Mouse (Mus musculus) heart, embryonic 10.5 days (tissue): ENCODE results near the gene Chst11. TPM values are rescaled to one million over a fixed set of nuclear protein-coding genes. Genes with fewer than 3 reads are reported as not detected.

Source experiments
- DNase-seq: peaks from one replicate; pipeline ENCODE4 v3.0.0-alpha.2; 2017; ENCODE audit warnings: low spot score
- H3K27ac ChIP-seq: fragments of 300-500 bp; sonication (generic); 2 replicates; pipeline ENCODE4 v1.5.1; 2016; ENCODE audit warnings: mild to moderate bottlenecking
- H3K27me3 ChIP-seq: fragments of 300-500 bp; sonication (generic); 2 replicates; pipeline ENCODE4 v1.6.1; 2016; ENCODE audit warnings: mild to moderate bottlenecking; ENCODE audit not compliant: poor library complexity, insufficient read depth, severe bottlenecking
- H3K36me3 ChIP-seq: fragments of 300-500 bp; sonication (generic); 2 replicates; pipeline ENCODE4 v1.6.1; 2016; ENCODE audit warnings: mild to moderate bottlenecking, moderate library complexity
- H3K4me1 ChIP-seq: fragments of 300-500 bp; sonication (generic); 2 replicates; pipeline ENCODE4 v1.6.1; 2016; ENCODE audit warnings: mild to moderate bottlenecking
- H3K4me3 ChIP-seq: fragments of 300-500 bp; sonication (generic); 2 replicates; pipeline ENCODE4 v1.5.1; 2016; ENCODE audit warnings: mild to moderate bottlenecking, moderate library complexity
- H3K9me3 ChIP-seq: fragments of 300-500 bp; sonication (generic); 2 replicates; pipeline ENCODE4 v1.6.1; 2016; ENCODE audit warnings: mild to moderate bottlenecking, moderate library complexity
- WGBS: fragments of 180-500 bp; shearing (Covaris S2); methylation state at CpG from one replicate; pipeline ENCODE4 v1.1.7; 2016; 5-methylcytosine and 5-hydroxymethylcytosine counted together
- polyA plus RNA-seq: library from polyadenylated mRNA; unstranded; fragments of >200 nt; fragmentation: Nextera tagmentation; extraction: Ambion mirVana; gene quantifications from 2 replicates; pipeline ENCODE4 v1.2.1, GENCODE M21; 2016

Gene Chst11
- polyA plus RNA-seq, 1 experiment from 2014 or later, result 1.2 TPM

DNA sequence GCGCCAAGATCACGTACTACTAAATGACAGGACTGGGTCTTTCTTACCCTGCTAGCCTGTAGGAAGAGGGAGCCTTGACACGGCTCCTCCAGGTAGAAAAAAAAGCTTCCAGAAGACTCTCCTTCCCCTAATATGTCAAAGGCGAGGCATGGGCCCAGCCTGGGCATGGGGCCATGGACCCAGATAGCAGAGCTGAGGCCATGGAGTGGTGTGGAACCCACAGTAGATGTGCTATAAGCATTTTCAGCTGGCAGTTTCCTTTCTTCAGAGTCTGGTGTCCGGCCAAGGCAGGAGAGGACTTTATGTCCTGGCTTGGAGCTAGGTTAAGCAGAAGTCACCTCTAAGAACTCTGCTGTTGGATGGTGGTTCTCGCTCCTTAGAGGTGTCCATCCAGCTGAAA is 111.0 kb downstream of the Chst11 start:
- Histone ChIP-seq H3K4me1 (peaks cover 34% of the 10 kb centered on the region), H3K9me3 (no peaks in the 10 kb centered on the region), H3K4me3 (no peak overlapping the region), H3K27ac (no peak overlapping the region), H3K36me3 (no peaks in the 10 kb centered on the region), H3K27me3 (peaks cover 35% of the 10 kb centered on the region)
- 87% methylated on average over 6 of the region's 6 CpGs for WGBS
- DNase-seq, result no peak

DNA sequence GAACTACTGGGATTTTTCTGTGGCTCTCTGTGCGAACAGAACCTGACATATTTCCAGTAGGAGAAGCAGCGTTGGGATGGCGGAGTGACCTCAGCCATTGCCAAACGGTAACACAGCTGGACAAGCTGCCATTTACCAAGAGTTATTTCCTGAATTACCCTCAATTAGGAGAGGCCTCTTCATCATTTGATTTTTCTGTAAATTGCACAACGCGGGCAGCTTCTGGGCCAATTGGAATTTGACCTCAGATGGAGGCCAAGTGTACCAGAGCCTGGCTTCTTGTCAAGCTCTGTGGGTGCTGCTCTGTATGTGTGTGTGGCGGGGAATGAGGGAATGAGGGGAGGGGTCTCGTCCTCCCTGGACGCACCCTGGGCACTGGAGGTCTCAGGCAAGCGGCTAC is 113.6 kb downstream of the Chst11 start:
- H3K36me3 ChIP-seq, result no peaks in the 10 kb centered on the region
- H3K27ac ChIP-seq, result no peak overlapping the region
- peaks cover 38% of the 10 kb centered on the region for H3K4me1 ChIP-seq
- H3K4me3 ChIP-seq, result no peak overlapping the region
- 87% methylated on average over 10 of the region's 10 CpGs for WGBS
- H3K27me3 ChIP-seq, result peaks cover 24% of the 10 kb centered on the region
- no peak for DNase-seq
- no peaks in the 10 kb centered on the region for H3K9me3 ChIP-seq

DNA sequence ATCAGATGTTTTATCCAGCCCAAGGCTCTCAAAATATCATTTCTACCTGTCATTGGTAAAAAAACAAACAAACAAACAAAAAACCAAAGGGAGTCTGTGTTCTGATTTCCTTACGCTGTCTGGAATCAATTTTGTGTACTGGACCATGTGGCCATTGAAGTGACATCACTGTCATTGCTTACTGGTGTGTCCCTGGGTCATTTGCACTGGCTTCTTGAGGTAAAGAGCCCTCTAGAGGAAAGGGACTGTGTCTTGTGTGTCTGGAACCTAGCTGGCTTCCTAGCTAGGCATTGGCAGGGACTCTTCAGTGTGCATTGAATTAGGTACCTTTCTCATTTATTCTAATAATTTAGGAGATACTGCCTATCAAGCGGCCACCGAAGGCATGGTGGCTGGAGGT is 114.4 kb downstream of the Chst11 start:
- DNase-seq, result no peak
- Histone ChIP-seq H3K36me3 (no peaks in the 10 kb centered on the region), H3K4me3 (no peak overlapping the region), H3K27me3 (peaks cover 24% of the 10 kb centered on the region), H3K9me3 (no peaks in the 10 kb centered on the region), H3K4me1 (peaks cover 38% of the 10 kb centered on the region), H3K27ac (no peak overlapping the region)
- 88% methylated on average over 3 of the region's 3 CpGs for WGBS

DNA sequence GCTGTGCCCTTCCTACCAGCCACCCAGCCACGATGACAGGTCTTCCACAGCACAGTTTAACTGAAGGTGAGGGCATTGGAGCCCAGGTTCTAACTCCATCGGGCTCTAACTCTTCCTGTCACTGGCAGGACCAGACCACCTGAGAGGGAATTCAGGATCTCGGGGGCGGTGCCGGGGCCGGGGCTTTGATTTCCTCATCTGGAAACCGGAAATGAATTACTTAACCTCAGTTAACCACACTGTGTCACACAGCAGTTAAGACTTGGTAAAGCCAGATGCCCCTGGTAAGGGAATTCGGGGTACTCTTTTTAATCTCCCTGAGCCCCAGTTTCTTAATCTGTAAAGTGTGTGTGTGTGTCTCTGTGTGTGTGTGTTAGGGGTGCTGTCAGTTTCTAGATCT is 115.6 kb downstream of the Chst11 start:
- WGBS, result 63% methylated on average over 8 of the region's 8 CpGs
- peaks cover 38% of the 10 kb centered on the region for H3K4me1 ChIP-seq
- H3K27ac ChIP-seq, result no peak overlapping the region
- H3K9me3 ChIP-seq, result no peaks in the 10 kb centered on the region
- H3K36me3 ChIP-seq, result no peaks in the 10 kb centered on the region
- no peak overlapping the region for H3K4me3 ChIP-seq
- no peak for DNase-seq
- peaks cover 32% of the 10 kb centered on the region for H3K27me3 ChIP-seq

DNA sequence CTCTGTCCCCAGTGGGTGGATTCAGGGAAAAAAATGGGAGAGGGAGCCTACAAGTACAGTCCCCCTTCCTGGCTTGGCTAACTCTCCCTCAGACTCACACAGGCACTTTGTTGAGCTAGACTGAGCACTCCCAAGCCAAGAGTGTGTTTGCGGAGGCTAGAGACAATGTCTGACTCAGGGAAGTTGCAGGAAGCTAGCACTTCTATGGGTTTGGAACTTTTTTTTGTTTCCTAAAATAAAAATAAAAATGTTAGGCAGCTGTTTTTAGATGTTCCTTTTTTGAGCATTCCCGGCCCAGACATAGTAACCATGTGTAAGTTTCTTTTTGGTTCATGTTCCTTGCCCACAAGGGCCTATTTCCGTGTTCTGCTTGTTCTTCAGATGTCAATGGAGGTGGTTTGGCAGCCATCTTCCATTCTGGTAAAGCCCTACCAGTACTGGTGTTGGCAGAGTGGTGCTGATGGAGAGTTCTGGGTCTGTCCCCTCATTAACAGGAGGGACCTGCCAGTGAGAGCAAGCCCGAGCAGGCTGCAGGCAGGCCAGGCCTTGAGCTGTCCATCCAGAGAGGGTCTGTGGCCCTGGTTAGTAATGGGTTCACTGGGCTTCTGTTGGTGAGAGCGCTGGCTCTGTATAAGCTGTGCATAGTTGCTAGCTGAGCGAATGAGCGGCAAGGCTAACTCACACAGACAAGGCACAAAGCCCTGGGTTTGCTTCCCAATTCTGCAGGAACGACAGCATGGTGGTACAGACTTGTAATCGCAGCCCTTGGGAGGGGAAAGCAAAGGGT is 116.3 kb downstream of the Chst11 start:
- WGBS, result 81% methylated on average over 9 of the region's 9 CpGs
- peaks cover 42% of the 10 kb centered on the region for H3K4me1 ChIP-seq

DNA sequence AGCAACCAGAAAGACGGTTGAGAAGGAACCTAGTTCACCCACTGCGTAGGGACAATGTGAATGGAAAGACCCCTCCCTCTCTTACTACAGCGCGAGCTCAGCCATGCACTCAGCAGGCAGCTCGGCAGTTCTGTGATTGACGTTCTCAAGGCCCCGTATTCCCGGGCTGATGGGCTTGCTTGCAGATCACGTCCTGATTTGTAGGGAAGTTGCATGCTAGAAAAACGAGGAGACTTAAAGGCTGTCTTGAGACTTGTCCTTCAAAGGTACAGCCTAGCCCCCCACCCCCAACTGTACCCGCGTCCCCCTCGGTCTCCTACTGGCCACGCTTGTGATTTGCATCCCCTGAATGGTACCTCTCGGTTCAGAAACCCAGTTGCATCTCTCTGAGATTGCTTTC is 117.4 kb downstream of the Chst11 start:
- WGBS, result 33% methylated on average over 15 of the region's 15 CpGs

More for the DNA sequence above, 116.3 kb downstream of the Chst11 start:
- no peak overlapping the region for H3K27ac ChIP-seq
- H3K4me3 ChIP-seq, result no peak overlapping the region
- H3K27me3 ChIP-seq, result peaks cover 25% of the 10 kb centered on the region
- no peaks in the 10 kb centered on the region for H3K36me3 ChIP-seq
- no peak for DNase-seq
- no peaks in the 10 kb centered on the region for H3K9me3 ChIP-seq

DNA sequence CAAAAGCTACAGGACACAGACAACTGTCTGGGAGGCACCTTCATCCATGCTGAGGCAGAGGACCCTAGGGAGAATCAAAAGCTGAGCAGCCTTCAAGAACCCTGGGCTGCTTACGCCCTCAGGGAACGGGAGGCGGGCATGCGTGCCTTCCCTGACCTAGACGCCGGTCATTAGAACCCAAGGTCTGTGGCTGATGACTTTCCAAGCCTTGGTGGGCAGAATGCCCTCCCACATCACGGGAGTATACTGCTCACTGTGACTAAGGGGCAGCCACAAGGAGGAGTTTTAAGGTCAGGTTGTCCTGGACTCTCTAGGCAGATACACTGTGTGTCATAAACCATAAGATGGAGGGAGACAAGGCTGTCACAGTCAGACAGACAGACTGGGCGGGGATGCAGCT is 118.9 kb downstream of the Chst11 start:
- H3K27ac ChIP-seq, result no peak overlapping the region
- no peak for DNase-seq
- no peaks in the 10 kb centered on the region for H3K9me3 ChIP-seq
- 83% methylated on average over 8 of the region's 8 CpGs for WGBS
- H3K4me3 ChIP-seq, result no peak overlapping the region
- peaks cover 20% of the 10 kb centered on the region for H3K27me3 ChIP-seq
- H3K36me3 ChIP-seq, result no peaks in the 10 kb centered on the region
- H3K4me1 ChIP-seq, result peaks cover 57% of the 10 kb centered on the region

More for the DNA sequence above, 117.4 kb downstream of the Chst11 start:
- H3K27ac ChIP-seq, result 0 out of 2 replicates have a peak overlapping the region, but pooled peaks have one; percentile 7
- H3K4me1 ChIP-seq, result peaks cover 45% of the 10 kb centered on the region
- no peak overlapping the region for H3K4me3 ChIP-seq
- DNase-seq, result no peak
- no peaks in the 10 kb centered on the region for H3K36me3 ChIP-seq
- H3K27me3 ChIP-seq, result peaks cover 25% of the 10 kb centered on the region
- H3K9me3 ChIP-seq, result no peaks in the 10 kb centered on the region

DNA sequence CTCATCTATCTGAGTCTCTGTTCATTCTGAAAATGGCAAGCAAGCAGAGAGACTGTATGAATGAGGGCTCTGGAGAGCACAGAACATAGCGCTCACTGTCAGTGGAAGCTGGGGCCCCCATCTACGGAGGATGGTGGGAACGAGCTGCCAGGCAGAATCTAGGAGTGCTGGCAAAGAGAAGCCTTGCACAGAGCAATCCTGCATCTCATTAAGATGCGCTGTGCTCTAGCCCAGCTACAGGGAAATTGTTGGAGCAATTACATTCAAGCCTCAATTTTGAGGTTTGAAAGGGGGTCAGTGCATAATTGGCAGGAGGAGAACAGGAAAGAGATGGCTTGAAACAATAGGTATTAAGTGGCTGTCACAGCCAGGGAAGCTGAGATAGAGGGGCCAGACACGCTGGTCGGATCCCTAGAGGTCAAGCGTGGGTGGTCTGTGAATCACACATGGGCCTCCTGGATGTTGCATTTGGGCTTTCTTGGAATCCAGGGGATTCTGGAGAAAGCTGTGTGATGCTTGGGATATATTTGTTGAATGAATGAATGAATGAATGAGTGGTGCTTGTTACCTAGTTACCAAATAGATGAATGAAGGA is 121.0 kb downstream of the Chst11 start:
- Histone ChIP-seq H3K36me3 (no peaks in the 10 kb centered on the region), H3K4me1 (peaks cover 51% of the 10 kb centered on the region), H3K4me3 (no peak overlapping the region), H3K9me3 (no peaks in the 10 kb centered on the region), H3K27me3 (peaks cover 8% of the 10 kb centered on the region; the same call in 1 of the 2 replicates), H3K27ac (no peak overlapping the region)
- WGBS, result 60% methylated on average over 7 of the region's 7 CpGs
- DNase-seq, result no peak

DNA sequence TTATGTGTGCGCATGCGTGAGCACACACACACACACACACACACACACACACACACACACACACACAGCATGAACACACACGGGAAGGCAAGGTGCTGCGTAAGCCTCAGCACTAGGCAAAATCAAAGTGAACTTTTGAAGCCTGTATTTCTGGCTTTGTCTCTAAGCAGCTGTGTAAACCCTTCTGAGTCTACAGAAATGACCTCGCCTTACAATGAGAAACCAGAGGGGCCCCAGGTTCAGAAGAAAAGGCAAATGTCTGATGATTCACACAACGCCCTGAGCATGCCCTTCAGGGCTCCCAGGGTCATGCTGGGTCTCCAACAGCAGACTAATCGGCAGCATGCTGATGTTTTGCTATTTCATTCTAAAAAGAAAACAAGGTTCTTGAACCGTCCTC is 122.1 kb downstream of the Chst11 start:
- H3K27ac ChIP-seq, result peak overlapping the region; percentile 42; the same call in 1 of the 2 replicates
- WGBS, result 59% methylated on average over 8 of the region's 8 CpGs

DNA sequence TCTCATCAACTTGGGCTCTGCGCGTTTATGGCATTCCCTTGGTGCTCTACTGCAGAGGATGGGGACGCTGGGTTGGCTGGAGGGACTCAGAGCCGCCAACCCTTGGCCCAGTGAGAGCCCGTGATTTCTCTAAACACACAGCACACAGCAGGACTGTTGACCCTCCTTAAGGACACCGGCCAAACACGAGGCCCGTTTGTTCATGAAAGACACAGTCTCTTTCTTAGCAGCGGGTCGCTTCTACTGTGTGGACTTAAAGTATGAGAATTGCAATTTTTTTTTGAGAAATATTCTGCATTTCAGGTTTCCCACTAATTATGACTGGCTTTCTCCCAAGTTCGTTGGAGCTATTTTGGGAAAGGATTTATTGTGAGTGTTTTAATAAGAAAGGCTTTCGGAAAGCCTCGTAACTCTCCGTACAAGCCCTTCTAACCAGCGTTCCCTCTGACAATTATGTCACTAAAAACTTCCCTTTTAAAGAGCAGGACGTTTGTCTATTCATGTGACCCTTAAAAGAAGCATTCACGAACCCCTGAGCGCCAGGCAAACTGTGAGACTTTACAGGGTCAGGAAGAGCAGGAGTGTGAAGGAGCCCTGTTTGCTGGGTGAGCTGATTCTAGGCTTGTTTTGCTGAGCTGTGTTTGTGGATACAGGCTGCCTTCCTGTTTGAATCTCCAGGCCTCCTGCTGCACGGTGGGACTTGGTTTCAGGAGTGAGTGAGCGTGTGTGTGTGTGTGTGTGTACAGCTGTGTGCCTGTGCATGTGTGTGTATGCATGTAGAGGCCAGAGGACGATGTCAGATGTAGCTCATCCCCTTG is 122.8 kb downstream of the Chst11 start:
- DNase-seq, result no peak
- Histone ChIP-seq H3K27me3 (peaks cover 8% of the 10 kb centered on the region; the same call in 1 of the 2 replicates), H3K9me3 (no peaks in the 10 kb centered on the region), H3K4me3 (no peak overlapping the region), H3K27ac (peak overlapping the region; percentile 42; the same call in 1 of the 2 replicates), H3K4me1 (peaks cover 41% of the 10 kb centered on the region), H3K36me3 (no peaks in the 10 kb centered on the region)
- WGBS, result 67% methylated on average over 21 of the region's 21 CpGs

More for the DNA sequence above, 122.1 kb downstream of the Chst11 start:
- H3K27me3 ChIP-seq, result peaks cover 8% of the 10 kb centered on the region; the same call in 1 of the 2 replicates
- H3K36me3 ChIP-seq, result no peaks in the 10 kb centered on the region
- no peaks in the 10 kb centered on the region for H3K9me3 ChIP-seq
- H3K4me1 ChIP-seq, result peaks cover 45% of the 10 kb centered on the region
- DNase-seq, result no peak
- H3K4me3 ChIP-seq, result no peak overlapping the region

DNA sequence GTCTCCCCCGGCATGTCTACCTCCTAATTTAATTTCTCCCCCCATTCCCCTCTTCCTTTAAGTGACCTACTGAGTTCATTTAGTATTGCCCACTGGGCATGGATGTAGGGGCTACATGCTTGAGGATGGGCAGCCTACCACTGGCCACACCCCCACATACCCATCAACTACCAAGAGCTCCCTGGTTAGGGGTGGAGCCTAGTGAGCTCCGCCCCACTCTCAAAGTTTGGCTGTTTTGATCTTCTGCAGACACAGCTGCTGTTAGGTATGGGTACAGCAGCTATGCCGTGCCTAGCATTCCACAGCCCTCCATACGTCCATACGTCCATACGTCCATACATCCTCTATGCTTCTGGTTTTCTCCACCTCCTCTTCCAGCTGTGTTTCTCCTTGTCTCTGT is 123.6 kb downstream of the Chst11 start:
- Histone ChIP-seq H3K27ac (no peak overlapping the region; the same call in 1 of the 2 replicates), H3K4me3 (no peak overlapping the region), H3K4me1 (peaks cover 43% of the 10 kb centered on the region), H3K9me3 (no peaks in the 10 kb centered on the region), H3K36me3 (no peaks in the 10 kb centered on the region), H3K27me3 (peaks cover 8% of the 10 kb centered on the region; the same call in 1 of the 2 replicates)
- DNase-seq, result no peak
- 78% methylated on average over 6 of the region's 6 CpGs for WGBS

DNA sequence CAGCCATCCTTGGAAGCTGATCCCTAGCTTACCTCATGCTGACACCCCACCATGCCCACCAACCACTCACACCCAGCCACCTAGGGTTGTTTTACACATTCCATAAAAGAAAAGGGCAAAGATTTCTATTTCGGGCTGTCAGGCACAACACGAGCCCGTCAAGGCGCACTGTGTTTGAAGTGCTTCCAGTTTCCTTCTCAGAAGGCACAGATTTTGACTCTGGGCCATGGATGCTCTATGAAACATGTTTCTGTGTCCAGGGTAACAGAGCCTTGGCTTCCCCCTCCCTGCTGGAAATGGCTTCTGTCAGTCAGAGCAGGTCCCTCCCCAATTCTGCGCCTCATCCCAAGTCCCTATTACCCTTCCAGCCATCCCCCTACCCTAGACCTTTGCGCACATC is 125.7 kb downstream of the Chst11 start:
- H3K9me3 ChIP-seq, result no peaks in the 10 kb centered on the region
- H3K4me3 ChIP-seq, result no peak overlapping the region
- 91% methylated on average over 6 of the region's 6 CpGs for WGBS
- no peaks in the 10 kb centered on the region for H3K36me3 ChIP-seq
- 0 out of 2 replicates have a peak, but pooled peaks cover 5% of the 10 kb centered on the region for H3K27me3 ChIP-seq
- no peak overlapping the region for H3K27ac ChIP-seq
- DNase-seq, result no peak
- peaks cover 50% of the 10 kb centered on the region for H3K4me1 ChIP-seq
